Mouse (Mus musculus) MEL (cell line): ENCODE measurements around the gene Cdh13. TPM values are rescaled to one million over a fixed set of nuclear protein-coding genes. Genes with fewer than 3 reads are reported as not detected.

Experiments used
- DNase-seq: peaks from one replicate; pipeline ENCODE4 v3.0.0; 2011; ENCODE audit warnings: low read depth, low spot score
- H3K27ac ChIP-seq: 2 replicates; pipeline ENCODE4 v1.5.1; 2012; ENCODE audit warnings: low read depth, mild to moderate bottlenecking, control low read depth, low read length, moderate library complexity; ENCODE audit not compliant: control insufficient read depth
- H3K27me3 ChIP-seq, 2 experiments: fragments of 150-350 bp in 1 of 2; sonication (generic) in 1 of 2; 2 replicates each; pipeline ENCODE4 v1.6.1; 2012; ENCODE audit warnings: low read length in 2 of 2, mild to moderate bottlenecking in 2 of 2, improper control_type of control experiment in 1 of 2, moderate library complexity in 1 of 2; ENCODE audit not compliant: insufficient read depth in 2 of 2, control insufficient read depth in 1 of 2
- H3K36me3 ChIP-seq, 2 experiments: 2 replicates each; pipeline ENCODE4 v1.6.1; 2012 to 2014; ENCODE audit warnings: low read length in 2 of 2, improper control_type of control experiment in 1 of 2, inconsistent platforms in 1 of 2, mild to moderate bottlenecking in 1 of 2; ENCODE audit not compliant: insufficient read depth in 2 of 2, control insufficient read depth in 1 of 2
- H3K4me1 ChIP-seq, 2 experiments: fragments of 150-350 bp in 1 of 2; sonication (generic) in 1 of 2; 2 replicates each; pipeline ENCODE4 v1.6.1; 2012; ENCODE audit warnings: low read length in 2 of 2, improper control_type of control experiment in 1 of 2, mild to moderate bottlenecking in 1 of 2; ENCODE audit not compliant: insufficient read depth in 2 of 2, control insufficient read depth in 1 of 2
- H3K4me3 ChIP-seq, 2 experiments: fragments of 150-350 bp in 1 of 2; sonication (generic) in 1 of 2; 2 replicates each; pipeline ENCODE4 v1.5.1; 2012; ENCODE audit warnings: low read depth in 2 of 2, low read length in 2 of 2, mild to moderate bottlenecking in 2 of 2, moderate library complexity in 2 of 2, control low read depth in 1 of 2, improper control_type of control experiment in 1 of 2; ENCODE audit not compliant: control insufficient read depth in 1 of 2, insufficient read depth in 1 of 2
- H3K79me2 ChIP-seq: 2 replicates; pipeline ENCODE4 v1.6.1; 2012; ENCODE audit warnings: mild to moderate bottlenecking, low read length, moderate library complexity; ENCODE audit not compliant: control insufficient read depth, poor library complexity, insufficient read depth
- H3K9ac ChIP-seq: 2 replicates; pipeline ENCODE4 v1.6.1; 2012; ENCODE audit warnings: low read depth, mild to moderate bottlenecking, control low read depth, low read length, moderate library complexity; ENCODE audit not compliant: control insufficient read depth, poor library complexity, severe bottlenecking
- H3K9me3 ChIP-seq: fragments of 150-350 bp; sonication (generic); replicated peaks from 2 replicates; pipeline ENCODE4 v1.6.1; 2012; ENCODE audit warnings: mild to moderate bottlenecking, low read length, improper control_type of control experiment, moderate library complexity; ENCODE audit not compliant: insufficient read depth
- BHLHE40 ChIP-seq: IDR thresholded peaks from 2 replicates; pipeline ENCODE4 v1.6.1; 2012; ENCODE audit warnings: low read depth, mild to moderate bottlenecking, inconsistent platforms, low read length, improper control_type of control experiment, borderline replicate concordance
- CHD1 ChIP-seq: IDR thresholded peaks from 2 replicates; pipeline ENCODE4 v1.6.1; 2012; ENCODE audit warnings: low read depth, mild to moderate bottlenecking, inconsistent platforms, low read length, improper control_type of control experiment
- CHD2 ChIP-seq: IDR thresholded peaks from 2 replicates; pipeline ENCODE4 v1.6.1; 2011; ENCODE audit warnings: low read length, improper control_type of control experiment
- CTCF ChIP-seq, 3 experiments: IDR thresholded peaks in 2 of 3; conservative IDR thresholded peaks in 1 of 3; 2 replicates each; pipeline ENCODE4 v1.5.1; 2011 to 2012; ENCODE audit warnings: low read length in 3 of 3, low read depth in 2 of 3, mild to moderate bottlenecking in 2 of 3, improper control_type of control experiment in 1 of 3, inconsistent platforms in 1 of 3, mixed read lengths in 1 of 3, moderate library complexity in 1 of 3; ENCODE audit not compliant: control insufficient read depth in 1 of 3, insufficient read depth in 1 of 3, poor library complexity in 1 of 3, severe bottlenecking in 1 of 3
- EP300 ChIP-seq, 2 experiments: IDR thresholded peaks; 2 replicates each; pipeline ENCODE4 v1.6.1; 2011; ENCODE audit warnings: improper control_type of control experiment in 2 of 2, low read length in 2 of 2, low read depth in 1 of 2, mild to moderate bottlenecking in 1 of 2
- GABPA ChIP-seq: IDR thresholded peaks from 2 replicates; pipeline ENCODE4 v1.6.1; 2012; ENCODE audit warnings: low read depth, mild to moderate bottlenecking, inconsistent platforms, low read length, improper control_type of control experiment, moderate library complexity
- HCFC1 ChIP-seq: IDR thresholded peaks from 2 replicates; pipeline ENCODE4 v1.6.1; 2012; ENCODE audit warnings: low read depth, mild to moderate bottlenecking, inconsistent platforms, low read length, improper control_type of control experiment, moderate library complexity
- JUND ChIP-seq: IDR thresholded peaks from 2 replicates; pipeline ENCODE4 v1.6.1; 2011; ENCODE audit warnings: low read depth, mild to moderate bottlenecking, improper control_type of control experiment, low read length
- MAFK ChIP-seq: IDR thresholded peaks from 2 replicates; pipeline ENCODE4 v1.6.1; 2011; ENCODE audit warnings: low read depth, mild to moderate bottlenecking, low read length, improper control_type of control experiment, borderline replicate concordance
- MAX ChIP-seq: IDR thresholded peaks from 2 replicates; pipeline ENCODE4 v1.6.1; 2011; ENCODE audit warnings: low read length, improper control_type of control experiment
- MAZ ChIP-seq: IDR thresholded peaks from 2 replicates; pipeline ENCODE4 v1.6.1; 2012; ENCODE audit warnings: low read depth, mild to moderate bottlenecking, inconsistent platforms, low read length, improper control_type of control experiment
- MYB ChIP-seq: IDR thresholded peaks from 2 replicates; pipeline ENCODE4 v1.6.1; 2011; ENCODE audit warnings: mild to moderate bottlenecking, low read depth, low read length, improper control_type of control experiment
- POLR2AphosphoS2 ChIP-seq: IDR thresholded peaks from 2 replicates; pipeline ENCODE4 v1.6.1; 2011; ENCODE audit warnings: low read length, improper control_type of control experiment
- POLR2AphosphoS5 ChIP-seq: IDR thresholded peaks from 2 replicates; pipeline ENCODE4 v1.6.1; 2012; ENCODE audit warnings: low read depth, borderline replicate concordance, mild to moderate bottlenecking, inconsistent platforms, low read length, moderate library complexity, mixed read lengths
- RAD21 ChIP-seq: IDR thresholded peaks from 2 replicates; pipeline ENCODE4 v1.6.1; 2011; ENCODE audit warnings: mild to moderate bottlenecking, low read depth, low read length, improper control_type of control experiment
- RCOR1 ChIP-seq: IDR thresholded peaks from 2 replicates; pipeline ENCODE4 v1.6.1; 2012; ENCODE audit warnings: low read depth, mild to moderate bottlenecking, inconsistent platforms, low read length, improper control_type of control experiment
- SMC3 ChIP-seq: IDR thresholded peaks from 2 replicates; pipeline ENCODE4 v1.6.1; 2011; ENCODE audit warnings: low read depth, low read length, improper control_type of control experiment
- TAL1 ChIP-seq: IDR thresholded peaks from 2 replicates; pipeline ENCODE4 v1.6.1; 2012; ENCODE audit warnings: mild to moderate bottlenecking, inconsistent platforms, low read length, moderate library complexity, mixed read lengths
- TBP ChIP-seq: IDR thresholded peaks from 2 replicates; pipeline ENCODE4 v1.8.0; 2011; ENCODE audit warnings: low read depth, low read length, improper control_type of control experiment
- TCF12 ChIP-seq: IDR thresholded peaks from 2 replicates; pipeline ENCODE4 v1.6.1; 2014; ENCODE audit warnings: low read depth, mild to moderate bottlenecking, inconsistent platforms, low read length, improper control_type of control experiment, moderate library complexity
- UBTF ChIP-seq: IDR thresholded peaks from 2 replicates; pipeline ENCODE4 v1.6.1; 2012; ENCODE audit warnings: low read depth, mild to moderate bottlenecking, inconsistent platforms, low read length, improper control_type of control experiment, moderate library complexity, borderline replicate concordance; ENCODE audit not compliant: insufficient read depth
- ZC3H11A ChIP-seq: IDR thresholded peaks from 2 replicates; pipeline ENCODE4 v1.6.1; 2012; ENCODE audit warnings: low read depth, mild to moderate bottlenecking, inconsistent platforms, low read length, improper control_type of control experiment
- ZKSCAN1 ChIP-seq: IDR thresholded peaks from 2 replicates; pipeline ENCODE4 v1.6.1; 2012; ENCODE audit warnings: low read depth, mild to moderate bottlenecking, inconsistent platforms, low read length, improper control_type of control experiment, moderate library complexity
- ZMIZ1 ChIP-seq: IDR thresholded peaks from 2 replicates; pipeline ENCODE4 v1.6.1; 2012; ENCODE audit warnings: low read depth, mild to moderate bottlenecking, inconsistent platforms, low read length, improper control_type of control experiment, moderate library complexity
- polyA plus RNA-seq, 2 experiments: library from polyadenylated mRNA; stranded (reverse) in 1 of 2; unstranded in 1 of 2; fragments of >175 nt in 1 of 2; fragments of >200 nt in 1 of 2; gene quantifications; 2 replicates each; pipeline versions ENCODE4 v1.2.1 to v1.2.4; 2012; ENCODE audit warnings: low replicate concordance in 2 of 2, low read depth in 1 of 2; ENCODE audit not compliant: insufficient read length in 2 of 2, insufficient read depth in 1 of 2, missing spikeins in 1 of 2
- total RNA-seq: library from RNA; depleted of rRNA; stranded (reverse); fragments of 300-350 nt; gene quantifications from 2 replicates; pipeline ENCODE4 v1.2.3, GENCODE M21; 2012

Cdh13 gene
- total and polyA plus RNA-seq, 3 experiments: not detected

GRCm38 (mm10) chr8:118849515-118849914 is 566.0 kb downstream of the Cdh13 start:
- TF ChIP-seq MYB (no peak), HCFC1 (no peak), BHLHE40 (no peak), MAX (no peak), ZMIZ1 (no peak), JUND (no peak), SMC3 (no peak), CHD1 (no peak), MAFK (no peak), MAZ (no peak), ZC3H11A (no peak), GABPA (no peak), TCF12 (no peak), UBTF (no peak), TAL1 (no peak), TBP (no peak), EP300 (IDR thresholded peaks at IDR 0.05; ENCODE audit: low read depth in 1 of 2, low read length in 2 of 2) (no peak), CTCF (IDR thresholded peaks at IDR 0.05 in 2 of 3, conservative IDR thresholded peaks at IDR 0.05 in 1 of 3; ENCODE audit: control insufficient read depth in 1 of 3, insufficient read depth in 1 of 3, low read depth in 2 of 3, low read length in 3 of 3, poor library complexity in 1 of 3, severe bottlenecking in 1 of 3) (no peak), ZKSCAN1 (no peak)
- no peaks in the 10 kb centered on the region for H3K79me2 ChIP-seq
- H3K36me3 ChIP-seq: no peaks in the 10 kb centered on the region
- no peaks in the 10 kb centered on the region for H3K9me3 ChIP-seq
- H3K27ac ChIP-seq: no peak overlapping the region
- H3K27me3 ChIP-seq: no peaks in the 10 kb centered on the region
- no peak overlapping the region for H3K9ac ChIP-seq
- no peaks in the 10 kb centered on the region for H3K4me1 ChIP-seq
- no peak overlapping the region for H3K4me3 ChIP-seq
- DNase-seq: no peak

GRCm38 (mm10) chr8:118850381-118850780 is 566.8 kb downstream of the Cdh13 start:
- peak; percentile 56 for TF ChIP-seq SMC3
- no peak for TF ChIP-seq CHD2
- no peak for TF ChIP-seq POLR2AphosphoS5
- TF ChIP-seq TCF12: no peak
- TF ChIP-seq RAD21: peak; percentile 60
- peak; percentile 7; the same call in 1 of the 2 replicates for TF ChIP-seq ZC3H11A
- TF ChIP-seq RCOR1: no peak
- TF ChIP-seq POLR2AphosphoS2: no peak
- peak; percentile 62 to 68 (median 65) for TF ChIP-seq CTCF (IDR thresholded peaks at IDR 0.05 in 2 of 3, conservative IDR thresholded peaks at IDR 0.05 in 1 of 3; ENCODE audit: control insufficient read depth in 1 of 3, insufficient read depth in 1 of 3, low read depth in 2 of 3, low read length in 3 of 3, poor library complexity in 1 of 3, severe bottlenecking in 1 of 3)
- TF ChIP-seq ZMIZ1: no peak
- no peak for TF ChIP-seq EP300 (IDR thresholded peaks at IDR 0.05; ENCODE audit: low read depth in 1 of 2, low read length in 2 of 2)
- H3K36me3 ChIP-seq: no peaks in the 10 kb centered on the region

More at GRCm38 (mm10) chr8:118850381-118850780, 566.8 kb downstream of the Cdh13 start:
- Histone ChIP-seq H3K27ac (no peak overlapping the region), H3K4me3 (no peak overlapping the region), H3K27me3 (no peaks in the 10 kb centered on the region), H3K9ac (no peak overlapping the region), H3K9me3 (no peaks in the 10 kb centered on the region), H3K4me1 (no peaks in the 10 kb centered on the region), H3K79me2 (no peaks in the 10 kb centered on the region)
- DNase-seq: peak; percentile 44
